Mouse (Mus musculus) forebrain, embryonic 11.5 days (tissue): ENCODE results near the gene Kcnk4. TPM values are rescaled to one million over a fixed set of nuclear protein-coding genes. Genes with fewer than 3 reads are reported as not detected.
"Not testable (repeated sequence)": the region's sequence is repeated elsewhere in the genome, so short reads cannot be mapped to it uniquely, and the experiment has no call there.

Experiments
- ATAC-seq: fragments of 200-750 bp; cut with Nextera tagmentation; replicated peaks from 2 replicates; pipeline ENCODE4 v1.8.0; 2017; ENCODE audit warnings: moderate TSS enrichment; ENCODE audit not compliant: low FRiP score
- DNase-seq: peaks from one replicate; pipeline ENCODE4 v3.0.0-alpha.2; 2017; ENCODE audit warnings: low spot score
- H3K27ac ChIP-seq: fragments of 300-500 bp; sonication (generic); 2 replicates; pipeline ENCODE4 v1.5.1; 2014; ENCODE audit warnings: low read depth, low read length
- H3K27me3 ChIP-seq: fragments of 300-500 bp; sonication (generic); 2 replicates; pipeline ENCODE4 v1.6.1; 2014; ENCODE audit warnings: mild to moderate bottlenecking, low read length, mixed read lengths; ENCODE audit not compliant: control insufficient read depth, insufficient read depth
- H3K36me3 ChIP-seq: fragments of 300-500 bp; sonication (generic); 2 replicates; pipeline ENCODE4 v1.6.1; 2014; ENCODE audit warnings: mild to moderate bottlenecking, low read length, moderate library complexity, mixed read lengths; ENCODE audit not compliant: control insufficient read depth, insufficient read depth
- H3K4me1 ChIP-seq: fragments of 300-500 bp; sonication (generic); replicated peaks from 2 replicates; pipeline ENCODE4 v1.6.1; 2014; ENCODE audit warnings: low read length, mixed read lengths; ENCODE audit not compliant: control insufficient read depth, insufficient read depth
- H3K4me2 ChIP-seq: fragments of 300-500 bp; sonication (generic); 2 replicates; pipeline ENCODE4 v1.6.1; 2014; ENCODE audit warnings: low read depth, mild to moderate bottlenecking, low read length, moderate library complexity, mixed read lengths; ENCODE audit not compliant: severe bottlenecking
- H3K4me3 ChIP-seq: fragments of 300-500 bp; sonication (generic); 2 replicates; pipeline ENCODE4 v1.5.1; 2014; ENCODE audit warnings: low read depth, low read length
- H3K9ac ChIP-seq: fragments of 300-500 bp; sonication (generic); 2 replicates; pipeline ENCODE4 v1.6.1; 2014; ENCODE audit warnings: low read length
- H3K9me3 ChIP-seq: fragments of 300-500 bp; sonication (generic); 2 replicates; pipeline ENCODE4 v1.6.1; 2016; ENCODE audit warnings: low read length, mixed read lengths; ENCODE audit not compliant: control insufficient read depth
- WGBS: fragments of 180-500 bp; shearing (Covaris S2); extraction: QIAGEN DNeasy Blood & Tissue Kit; methylation state at CpG from one replicate; pipeline ENCODE4 v1.1.7; 2014; 5-methylcytosine and 5-hydroxymethylcytosine counted together
- polyA plus RNA-seq: library from polyadenylated mRNA; unstranded; fragments of >200 nt; fragmentation: Nextera tagmentation; extraction: Ambion mirVana; gene quantifications from 2 replicates; pipeline ENCODE4 v1.2.1, GENCODE M21; 2014

Gene Kcnk4
- polyA plus RNA-seq, 1 experiment from 2014 or later: not detected

- Histone ChIP-seq H3K27me3 (no peaks in the 10 kb centered on the region), H3K4me3 (no peak overlapping the region), H3K4me1 (peaks cover 10% of the 10 kb centered on the region; the same call in 1 of the 2 replicates), H3K36me3 (peaks cover 7% of the 10 kb centered on the region; the same call in 1 of the 2 replicates), H3K9ac (no peak overlapping the region), H3K4me2 (no peak overlapping the region), H3K9me3 (no peaks in the 10 kb centered on the region), H3K27ac (no peak overlapping the region)
- peak; percentile 36 for DNase-seq
- ATAC-seq: no peak
- 83% methylated on average over 4 of the region's 4 CpGs for WGBS
These were observed 17.8 kb downstream of the Kcnk4 start for GRCm38 (mm10) chr19:6916496-6916895.

DNA sequence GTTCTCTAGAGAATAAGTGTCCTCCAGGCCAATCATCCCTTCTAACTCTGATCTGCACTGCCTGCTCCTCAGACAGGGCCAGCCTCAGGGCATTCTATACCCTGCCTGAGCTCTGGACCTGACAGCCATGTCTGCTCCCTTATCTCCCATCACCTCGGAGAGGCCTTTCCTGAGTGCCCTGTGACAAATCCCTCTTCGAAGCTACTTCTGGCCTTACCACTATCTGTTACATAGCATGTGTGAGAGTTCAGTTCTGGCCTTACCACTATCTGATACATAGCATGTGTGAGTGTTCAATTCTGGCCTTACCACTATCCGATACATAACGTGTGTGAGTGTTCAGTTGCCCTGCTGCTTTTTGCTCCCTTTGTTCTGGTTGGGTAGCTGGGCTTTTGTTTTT is 19.0 kb downstream of the Kcnk4 start:
- no peak overlapping the region for H3K9ac ChIP-seq
- WGBS: 86% methylated on average over 4 of the region's 4 CpGs
- H3K4me2 ChIP-seq: no peak overlapping the region
- DNase-seq: peak; percentile 42
- H3K36me3 ChIP-seq: peaks cover 7% of the 10 kb centered on the region; the same call in 1 of the 2 replicates
- ATAC-seq: no peak
- no peak overlapping the region for H3K4me3 ChIP-seq
- H3K4me1 ChIP-seq: peaks cover 8% of the 10 kb centered on the region
- no peak overlapping the region for H3K27ac ChIP-seq
- no peaks in the 10 kb centered on the region for H3K27me3 ChIP-seq
- H3K9me3 ChIP-seq: no peaks in the 10 kb centered on the region

- Histone ChIP-seq H3K27ac (no peak overlapping the region), H3K9me3 (no peaks in the 10 kb centered on the region), H3K36me3 (peaks cover 7% of the 10 kb centered on the region; the same call in 1 of the 2 replicates), H3K4me3 (no peak overlapping the region), H3K27me3 (no peaks in the 10 kb centered on the region), H3K9ac (no peak overlapping the region), H3K4me1 (peaks cover 4% of the 10 kb centered on the region), H3K4me2 (no peak overlapping the region)
- DNase-seq (no peak), ATAC-seq (no peak)
- 92% methylated on average over 9 of the region's 9 CpGs for WGBS
These were observed 19.8 kb downstream of the Kcnk4 start for GRCm38 (mm10) chr19:6914540-6914939.

GRCm38 (mm10) chr19:6913991-6914390 is 20.3 kb downstream of the Kcnk4 start:
- no peak overlapping the region for H3K4me3 ChIP-seq
- H3K9ac ChIP-seq: no peak overlapping the region
- no peak for ATAC-seq
- peaks cover 7% of the 10 kb centered on the region; the same call in 1 of the 2 replicates for H3K36me3 ChIP-seq
- no peaks in the 10 kb centered on the region for H3K27me3 ChIP-seq
- H3K27ac ChIP-seq: no peak overlapping the region
- no peaks in the 10 kb centered on the region for H3K9me3 ChIP-seq
- peak; percentile 50 for DNase-seq
- 84% methylated on average over 11 of the region's 11 CpGs for WGBS
- no peak overlapping the region for H3K4me2 ChIP-seq
- peaks cover 4% of the 10 kb centered on the region for H3K4me1 ChIP-seq

- Histone ChIP-seq H3K4me2 (no peak overlapping the region), H3K4me1 (peaks cover 13% of the 10 kb centered on the region), H3K36me3 (peaks cover 7% of the 10 kb centered on the region; the same call in 1 of the 2 replicates), H3K9me3 (no peaks in the 10 kb centered on the region), H3K27ac (no peak overlapping the region), H3K9ac (no peak overlapping the region), H3K27me3 (no peaks in the 10 kb centered on the region), H3K4me3 (no peak overlapping the region)
- DNase-seq (no peak), ATAC-seq (no peak)
- 84% methylated on average over 6 of the region's 6 CpGs for WGBS
These were observed 21.3 kb downstream of the Kcnk4 start for GRCm38 (mm10) chr19:6913036-6913435.

DNA sequence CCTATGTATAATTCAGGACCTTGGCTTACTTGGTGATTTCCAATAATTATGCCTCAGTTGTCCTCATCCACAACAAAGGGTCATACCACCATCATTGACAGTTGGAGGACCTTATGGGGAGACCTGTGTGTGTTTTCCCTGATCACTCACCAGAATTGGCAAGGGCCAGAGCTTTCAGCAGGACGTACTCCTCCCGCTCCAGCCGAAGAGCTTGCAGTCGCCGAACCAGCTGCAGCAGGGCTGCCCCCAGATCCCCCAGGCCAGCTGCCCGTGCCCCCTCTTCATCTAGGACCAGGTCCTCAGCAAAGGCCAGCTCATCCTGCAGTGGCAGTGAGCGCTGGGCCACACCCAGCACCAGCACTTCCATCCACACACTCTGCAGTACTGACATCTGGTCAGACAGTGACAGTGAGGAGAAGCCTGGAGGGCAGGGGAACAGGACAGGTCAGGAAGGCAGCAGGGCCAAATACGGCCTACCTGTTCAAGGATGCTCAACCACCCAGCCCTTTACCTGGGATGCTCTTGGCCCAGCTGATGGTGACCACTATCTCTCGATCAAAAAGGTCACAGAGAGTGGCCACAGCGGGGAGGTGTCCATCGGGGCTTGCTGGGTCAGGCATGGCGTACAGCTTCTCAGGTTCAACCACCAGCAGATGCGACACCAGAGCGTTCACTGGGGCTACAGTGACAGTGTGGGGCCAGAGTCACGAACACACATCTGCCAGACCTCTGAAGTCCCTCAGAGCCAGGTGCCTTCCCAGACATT is 21.9 kb downstream of the Kcnk4 start:
- 92% methylated on average over 15 of the region's 15 CpGs for WGBS
- no peak for ATAC-seq
- peaks cover 15% of the 10 kb centered on the region for H3K4me1 ChIP-seq

GRCm38 (mm10) chr19:6911101-6912074 is 22.9 kb downstream of the Kcnk4 start:
- peaks cover 10% of the 10 kb centered on the region for H3K36me3 ChIP-seq
- H3K9ac ChIP-seq: 0 out of 2 replicates have a peak overlapping the region, but pooled peaks have one; percentile 27
- WGBS: 80% methylated on average over 19 of the region's 19 CpGs
- H3K4me3 ChIP-seq: peak overlapping the region; percentile 65
- H3K27ac ChIP-seq: no peak overlapping the region
- no peaks in the 10 kb centered on the region for H3K9me3 ChIP-seq
- H3K27me3 ChIP-seq: no peaks in the 10 kb centered on the region
- H3K4me2 ChIP-seq: peak overlapping the region; percentile 93
- ATAC-seq: no peak
- H3K4me1 ChIP-seq: peaks cover 15% of the 10 kb centered on the region
- peak; percentile 53 for DNase-seq

More for the DNA sequence above, 21.9 kb downstream of the Kcnk4 start:
- H3K36me3 ChIP-seq: peaks cover 7% of the 10 kb centered on the region; the same call in 1 of the 2 replicates
- no peak overlapping the region for H3K4me3 ChIP-seq
- DNase-seq: peak; percentile 52
- no peaks in the 10 kb centered on the region for H3K9me3 ChIP-seq
- no peak overlapping the region for H3K4me2 ChIP-seq
- no peak overlapping the region for H3K27ac ChIP-seq
- H3K27me3 ChIP-seq: no peaks in the 10 kb centered on the region
- H3K9ac ChIP-seq: no peak overlapping the region

GRCm38 (mm10) chr19:6910306-6910705 is 24.0 kb downstream of the Kcnk4 start:
- not testable (repeated sequence) for H3K9me3 ChIP-seq, H3K27me3 ChIP-seq
- peak overlapping the region; percentile 67 for H3K9ac ChIP-seq
- WGBS: under 1% methylated on average over 30 of the region's 30 CpGs
- H3K27ac ChIP-seq: peak overlapping the region; percentile 96
- H3K4me1 ChIP-seq: peaks cover 15% of the 10 kb centered on the region
- peak overlapping the region; percentile 93 for H3K4me2 ChIP-seq
- DNase-seq (peak; percentile 76), ATAC-seq (peak; percentile 42)
- H3K4me3 ChIP-seq: peak overlapping the region; percentile 65
- peaks cover 11% of the 10 kb centered on the region for H3K36me3 ChIP-seq
